ENCODE assay signal across 9 mouse cellular contexts in genomic region chr4:21931772-21932630, GRCm38 (mm10). TPM values are rescaled to one million over a fixed set of nuclear protein-coding genes. Genes with fewer than 3 reads are reported as not detected.
DNase-seq lines count a peak whose midpoint lies in the region; ATAC-seq and TF ChIP-seq lines count a peak whose summit lies in the region.
"Had no signal": no experiment of that assay in that cellular context is flagged by ENCODE, and none has a peak within 500 bp of the region (broad histone marks: within the 10 kb centered on the region; RNA-seq: fewer than 3 reads in every experiment).

No protein-coding gene starts in this region.

- H3K36me3 ChIP-seq in E14TG2a.4 (ENCODE audit: insufficient read depth, low read length), result no peaks in the 10 kb centered on the region
- H3K36me3 ChIP-seq in embryonic facial prominence, embryonic 12.5 days, result 0 out of 2 replicates have a peak, but pooled peaks cover 2% of the 10 kb centered on the region
- H3K36me3 ChIP-seq in neural tube, embryonic 15.5 days, result peaks cover 6% of the 10 kb centered on the region; the same call in 1 of the 2 replicates
- no peaks in the 10 kb centered on the region for H3K36me3 ChIP-seq in thymus, adult 2 months (ENCODE audit: control insufficient read depth, insufficient read depth, low read length)

- no peak for TF ChIP-seq CTCF in E14TG2a.4 (conservative IDR thresholded peaks at IDR 0.05; ENCODE audit: low read length)
- no peak for TF ChIP-seq CTCF in thymus, adult 2 months (IDR thresholded peaks at IDR 0.05; ENCODE audit: borderline replicate concordance, control insufficient read depth, extremely low read depth, insufficient read depth, low read length, poor library complexity)

- no peak for TF ChIP-seq POLR2A in thymus, adult 2 months (IDR thresholded peaks at IDR 0.05; ENCODE audit: control insufficient read depth, extremely low read depth, insufficient read depth, low read length, poor library complexity)

- ATAC-seq in embryonic facial prominence, embryonic 12.5 days (ENCODE audit: insufficient number of reproducible peaks, insufficient read depth, low FRiP score, low TSS enrichment), result peak; percentile 35; the same call in 1 of the 2 replicates
- ATAC-seq in neural tube, embryonic 15.5 days (ENCODE audit: low FRiP score), result peak; percentile 65

- peak overlapping the region; percentile 81 for H3K4me3 ChIP-seq in E14TG2a.4 (replicated peaks; ENCODE audit: low read length)
- H3K4me3 ChIP-seq in embryonic facial prominence, embryonic 12.5 days, result peak overlapping the region; percentile 73
- H3K4me3 ChIP-seq in neural tube, embryonic 15.5 days (replicated peaks), result peak overlapping the region; percentile 60
- H3K4me3 ChIP-seq in thymus, adult 2 months (ENCODE audit: control insufficient read depth, insufficient read depth, low read length), result no peak overlapping the region

- H3K9me3 ChIP-seq in E14TG2a.4 (ENCODE audit: low read length), result peaks cover under 1% of the 10 kb centered on the region; the same call in 1 of the 2 replicates
- no peaks in the 10 kb centered on the region for H3K9me3 ChIP-seq in embryonic facial prominence, embryonic 12.5 days
- H3K9me3 ChIP-seq in neural tube, embryonic 15.5 days (replicated peaks), result no peaks in the 10 kb centered on the region

- WGBS in embryonic facial prominence, embryonic 12.5 days, result 13% methylated on average over 23 of the region's 23 CpGs
- WGBS in neural tube, embryonic 15.5 days, result 5% methylated on average over 23 of the region's 23 CpGs
- 29% methylated on average over 23 of the region's 23 CpGs for WGBS in thymus, adult 2 months

- H3K4me2 ChIP-seq in embryonic facial prominence, embryonic 12.5 days (replicated peaks), result peak overlapping the region; percentile 72
- peak overlapping the region; percentile 68 for H3K4me2 ChIP-seq in neural tube, embryonic 15.5 days

- peak; percentile 79 for DNase-seq in heart, adult 11 months
- DNase-seq in heart, postnatal 4 days, result no peak
- DNase-seq in kidney, postnatal 14 days, result peak; percentile 4
- no peak for DNase-seq in thymus, adult 2 months
- no peak for DNase-seq in layer of hippocampus, adult 11-12 months (ENCODE audit: low spot score)

- peak overlapping the region; percentile 91 for H3K9ac ChIP-seq in embryonic facial prominence, embryonic 12.5 days
- peak overlapping the region; percentile 99 for H3K9ac ChIP-seq in neural tube, embryonic 15.5 days (replicated peaks)

- peak overlapping the region; percentile 87 for H3K27ac ChIP-seq in embryonic facial prominence, embryonic 12.5 days
- H3K27ac ChIP-seq in neural tube, embryonic 15.5 days (replicated peaks), result peak overlapping the region; percentile 94
- no peak overlapping the region for H3K27ac ChIP-seq in thymus, adult 2 months (ENCODE audit: control insufficient read depth, insufficient read depth, low read length)

- peaks cover 42% of the 10 kb centered on the region for H3K27me3 ChIP-seq in E14TG2a.4 (ENCODE audit: insufficient read depth, low read length)
- H3K27me3 ChIP-seq in embryonic facial prominence, embryonic 12.5 days, result no peaks in the 10 kb centered on the region
- no peaks in the 10 kb centered on the region for H3K27me3 ChIP-seq in neural tube, embryonic 15.5 days (replicated peaks)
- H3K27me3 ChIP-seq in thymus, adult 2 months (ENCODE audit: control insufficient read depth, insufficient read depth, low read length), result no peaks in the 10 kb centered on the region; the same call in none of the 2 replicates
- H3K27me3 ChIP-seq: CH12.LX had no signal

- peaks cover 10% of the 10 kb centered on the region for H3K4me1 ChIP-seq in E14TG2a.4 (replicated peaks; ENCODE audit: low read depth, low read length)
- H3K4me1 ChIP-seq in embryonic facial prominence, embryonic 12.5 days, result peaks cover 18% of the 10 kb centered on the region
- H3K4me1 ChIP-seq in neural tube, embryonic 15.5 days, result peaks cover 25% of the 10 kb centered on the region
- no peaks in the 10 kb centered on the region for H3K4me1 ChIP-seq in thymus, adult 2 months (replicated peaks; ENCODE audit: control insufficient read depth, insufficient read depth, low read length)

RNA-seq across cellular contexts. Expression of gene Faxc, which starts 0.9 kb away (rescaled TPM):
- 1 to 10 TPM; 5.1 TPM for total RNA-seq in heart, postnatal 4 days (2021)
- polyA plus RNA-seq in embryonic facial prominence, embryonic 12.5 days (2016; fragmentation: Nextera tagmentation; extraction: Ambion mirVana), result 11.2 and 11.9 TPM in 2 replicates
- 12.2 and 14.1 TPM in 2 replicates for polyA plus RNA-seq in neural tube, embryonic 15.5 days (2015; fragmentation: Nextera tagmentation; extraction: Ambion mirVana)
- polyA plus RNA-seq in thymus, adult 2 months (2012; rRNA removed), result 0.33 and 0.40 TPM in 2 replicates

RNA-seq across cellular contexts. Expression of gene Coq3, which starts 52.5 kb away (rescaled TPM):
- total RNA-seq in heart, postnatal 4 days (2021), result 10 to 100 TPM; 24.7 to 25.4 TPM
- 12.4 and 13.0 TPM in 2 replicates for polyA plus RNA-seq in embryonic facial prominence, embryonic 12.5 days (2016; fragmentation: Nextera tagmentation; extraction: Ambion mirVana)
- polyA plus RNA-seq in neural tube, embryonic 15.5 days (2015; fragmentation: Nextera tagmentation; extraction: Ambion mirVana), result 14.7 and 15.8 TPM in 2 replicates
- polyA plus RNA-seq in thymus, adult 2 months (2012; rRNA removed), result 2.2 and 3.2 TPM in 2 replicates

Comparison
In these comparisons a context has a peak if more than half of its experiments do, and no peak if none do; other contexts are left out.
1. DNase-seq: peak in heart, adult 11 months (single experiment) and kidney, postnatal 14 days (single experiment); none in heart, postnatal 4 days (single experiment), thymus, adult 2 months (single experiment) and layer of hippocampus, adult 11-12 months (single experiment).